Mouse (Mus musculus): ENCODE results near the gene Znhit6. TPM values are rescaled to one million over a fixed set of nuclear protein-coding genes. Genes with fewer than 3 reads are reported as not detected.

The Znhit6 gene
- polyA plus RNA-seq, 1 experiment: 2.5 TPM

DNA sequence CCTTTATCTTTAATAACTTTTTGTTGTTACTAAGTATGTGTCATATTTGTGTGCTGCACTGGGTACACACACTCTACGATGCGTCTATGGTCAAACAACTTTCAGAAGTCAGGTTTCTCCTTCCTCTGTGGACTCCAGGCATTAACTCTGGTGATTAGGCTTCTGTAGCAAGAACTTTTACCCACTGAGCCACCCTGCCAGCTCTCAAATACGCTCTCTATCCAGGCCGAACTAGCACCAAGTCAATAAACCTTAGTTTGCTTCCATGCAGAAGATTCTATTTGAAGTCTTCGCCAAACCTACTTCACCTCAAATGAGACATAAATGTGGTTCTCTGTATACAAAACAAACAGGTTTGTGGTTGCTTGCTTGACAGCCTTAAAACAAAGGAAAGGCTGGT is 16.3 kb upstream of the Znhit6 start:
- H3K4me3 ChIP-seq (ENCODE audit: control insufficient read depth, insufficient read depth, low read length): no peak overlapping the region
- 93% methylated on average over 5 of the region's 5 CpGs for WGBS
- no peaks in the 10 kb centered on the region for H3K4me1 ChIP-seq (replicated peaks; ENCODE audit: control insufficient read depth, insufficient read depth, low read length)
- TF ChIP-seq CTCF (IDR thresholded peaks at IDR 0.05; ENCODE audit: borderline replicate concordance, control insufficient read depth, extremely low read depth, insufficient read depth, low read length, poor library complexity) (no peak), POLR2A (IDR thresholded peaks at IDR 0.05; ENCODE audit: control insufficient read depth, extremely low read depth, insufficient read depth, low read length, poor library complexity) (no peak)
- H3K27ac ChIP-seq (ENCODE audit: control insufficient read depth, insufficient read depth, low read length): no peak overlapping the region
- DNase-seq: no peak
- H3K36me3 ChIP-seq (ENCODE audit: control insufficient read depth, insufficient read depth, low read length): no peaks in the 10 kb centered on the region
- H3K27me3 ChIP-seq (ENCODE audit: control insufficient read depth, insufficient read depth, low read length): no peaks in the 10 kb centered on the region

DNA sequence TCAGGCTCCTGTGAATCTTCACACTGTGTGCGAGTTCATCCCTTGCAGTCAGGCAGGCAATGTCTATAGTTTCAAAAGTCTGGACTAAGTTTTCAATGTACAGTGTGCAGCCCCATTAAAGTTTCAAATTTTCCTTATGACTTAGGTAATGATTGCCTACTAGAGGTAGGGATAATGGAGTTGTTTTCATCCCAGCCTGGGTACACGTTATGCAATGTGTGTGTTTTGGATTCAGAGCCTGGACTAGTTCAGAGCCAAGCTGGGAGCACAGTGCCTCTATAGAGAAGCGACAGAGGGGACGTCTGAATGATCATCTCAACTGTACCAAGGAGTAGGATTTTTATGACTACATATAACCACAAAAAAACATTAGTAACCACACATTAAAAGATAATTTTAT is 15.9 kb upstream of the Znhit6 start:
- TF ChIP-seq CTCF (IDR thresholded peaks at IDR 0.05; ENCODE audit: borderline replicate concordance, control insufficient read depth, extremely low read depth, insufficient read depth, low read length, poor library complexity) (no peak), POLR2A (IDR thresholded peaks at IDR 0.05; ENCODE audit: control insufficient read depth, extremely low read depth, insufficient read depth, low read length, poor library complexity) (no peak)
- WGBS: 86% methylated on average over 4 of the region's 4 CpGs
- no peak for DNase-seq
- H3K36me3 ChIP-seq (ENCODE audit: control insufficient read depth, insufficient read depth, low read length): no peaks in the 10 kb centered on the region
- H3K27ac ChIP-seq (ENCODE audit: control insufficient read depth, insufficient read depth, low read length): no peak overlapping the region
- H3K4me1 ChIP-seq (replicated peaks; ENCODE audit: control insufficient read depth, insufficient read depth, low read length): no peaks in the 10 kb centered on the region
- no peak overlapping the region for H3K4me3 ChIP-seq (ENCODE audit: control insufficient read depth, insufficient read depth, low read length)
- H3K27me3 ChIP-seq (ENCODE audit: control insufficient read depth, insufficient read depth, low read length): no peaks in the 10 kb centered on the region

GRCm38 (mm10) chr3:145574468-145574867 is 1.5 kb upstream of the Znhit6 start:
- 86% methylated on average over 3 of the region's 3 CpGs for WGBS
- no peak overlapping the region for H3K27ac ChIP-seq (ENCODE audit: control insufficient read depth, insufficient read depth, low read length)
- H3K27me3 ChIP-seq (ENCODE audit: control insufficient read depth, insufficient read depth, low read length): no peaks in the 10 kb centered on the region
- H3K4me1 ChIP-seq (replicated peaks; ENCODE audit: control insufficient read depth, insufficient read depth, low read length): peaks cover 8% of the 10 kb centered on the region
- no peak overlapping the region for H3K4me3 ChIP-seq (ENCODE audit: control insufficient read depth, insufficient read depth, low read length)
- H3K36me3 ChIP-seq (ENCODE audit: control insufficient read depth, insufficient read depth, low read length): no peaks in the 10 kb centered on the region
- no peak for DNase-seq
- TF ChIP-seq POLR2A (IDR thresholded peaks at IDR 0.05; ENCODE audit: control insufficient read depth, extremely low read depth, insufficient read depth, low read length, poor library complexity): no peak
- TF ChIP-seq CTCF (IDR thresholded peaks at IDR 0.05; ENCODE audit: borderline replicate concordance, control insufficient read depth, extremely low read depth, insufficient read depth, low read length, poor library complexity): no peak

DNA sequence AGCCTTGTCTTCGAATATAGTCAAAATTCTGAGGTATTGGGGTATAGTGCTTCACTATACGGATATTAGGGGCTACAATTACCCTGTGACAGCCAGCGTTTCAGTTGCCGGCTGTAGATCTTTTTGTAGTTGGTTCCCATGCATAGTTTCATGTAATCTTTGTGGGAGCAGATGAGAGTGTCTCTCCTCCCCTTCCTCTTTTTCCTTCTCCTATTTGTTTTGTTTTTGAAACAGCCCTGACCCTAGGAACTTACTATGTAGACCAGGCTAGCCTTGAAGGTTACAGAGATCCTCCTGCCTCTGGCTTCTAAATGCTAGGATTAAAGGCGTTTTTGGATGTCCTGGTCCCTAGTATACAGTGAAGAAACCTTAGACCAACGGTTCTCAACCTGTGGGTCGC is 665 bp upstream of the Znhit6 start:
- 86% methylated on average over 7 of the region's 7 CpGs for WGBS
- Histone ChIP-seq H3K4me1 (replicated peaks; ENCODE audit: control insufficient read depth, insufficient read depth, low read length) (peaks cover 8% of the 10 kb centered on the region), H3K4me3 (ENCODE audit: control insufficient read depth, insufficient read depth, low read length) (no peak overlapping the region), H3K27ac (ENCODE audit: control insufficient read depth, insufficient read depth, low read length) (no peak overlapping the region), H3K27me3 (ENCODE audit: control insufficient read depth, insufficient read depth, low read length) (no peaks in the 10 kb centered on the region), H3K36me3 (ENCODE audit: control insufficient read depth, insufficient read depth, low read length) (no peaks in the 10 kb centered on the region)
- DNase-seq: no peak
- TF ChIP-seq CTCF (IDR thresholded peaks at IDR 0.05; ENCODE audit: borderline replicate concordance, control insufficient read depth, extremely low read depth, insufficient read depth, low read length, poor library complexity) (no peak), POLR2A (IDR thresholded peaks at IDR 0.05; ENCODE audit: control insufficient read depth, extremely low read depth, insufficient read depth, low read length, poor library complexity) (no peak)

- H3K27me3 ChIP-seq (ENCODE audit: control insufficient read depth, insufficient read depth, low read length): no peaks in the 10 kb centered on the region
- H3K4me3 ChIP-seq (ENCODE audit: control insufficient read depth, insufficient read depth, low read length): peak overlapping the region; percentile 84
- no peak overlapping the region for H3K27ac ChIP-seq (ENCODE audit: control insufficient read depth, insufficient read depth, low read length)
- DNase-seq: no peak
- 3% methylated on average over 11 of the region's 11 CpGs for WGBS
- no peaks in the 10 kb centered on the region for H3K36me3 ChIP-seq (ENCODE audit: control insufficient read depth, insufficient read depth, low read length)
- TF ChIP-seq POLR2A (IDR thresholded peaks at IDR 0.05; ENCODE audit: control insufficient read depth, extremely low read depth, insufficient read depth, low read length, poor library complexity) (no peak), CTCF (IDR thresholded peaks at IDR 0.05; ENCODE audit: borderline replicate concordance, control insufficient read depth, extremely low read depth, insufficient read depth, low read length, poor library complexity) (no peak)
- peaks cover 8% of the 10 kb centered on the region for H3K4me1 ChIP-seq (replicated peaks; ENCODE audit: control insufficient read depth, insufficient read depth, low read length)
These were observed 447 bp downstream of the Znhit6 start for GRCm38 (mm10) chr3:145576482-145576822.

- no peak for DNase-seq
- H3K4me1 ChIP-seq (replicated peaks; ENCODE audit: control insufficient read depth, insufficient read depth, low read length): peaks cover 8% of the 10 kb centered on the region
- TF ChIP-seq POLR2A (IDR thresholded peaks at IDR 0.05; ENCODE audit: control insufficient read depth, extremely low read depth, insufficient read depth, low read length, poor library complexity) (no peak), CTCF (IDR thresholded peaks at IDR 0.05; ENCODE audit: borderline replicate concordance, control insufficient read depth, extremely low read depth, insufficient read depth, low read length, poor library complexity) (no peak)
- no peaks in the 10 kb centered on the region for H3K36me3 ChIP-seq (ENCODE audit: control insufficient read depth, insufficient read depth, low read length)
- H3K27ac ChIP-seq (ENCODE audit: control insufficient read depth, insufficient read depth, low read length): no peak overlapping the region
- peak overlapping the region; percentile 84 for H3K4me3 ChIP-seq (ENCODE audit: control insufficient read depth, insufficient read depth, low read length)
- WGBS: 47% methylated on average over 15 of the region's 15 CpGs
- H3K27me3 ChIP-seq (ENCODE audit: control insufficient read depth, insufficient read depth, low read length): no peaks in the 10 kb centered on the region
These were observed 871 bp downstream of the Znhit6 start for GRCm38 (mm10) chr3:145576876-145577275.

GRCm38 (mm10) chr3:145583043-145583442 is 7.0 kb downstream of the Znhit6 start:
- TF ChIP-seq POLR2A (IDR thresholded peaks at IDR 0.05; ENCODE audit: control insufficient read depth, extremely low read depth, insufficient read depth, low read length, poor library complexity): no peak
- no peak for TF ChIP-seq CTCF (IDR thresholded peaks at IDR 0.05; ENCODE audit: borderline replicate concordance, control insufficient read depth, extremely low read depth, insufficient read depth, low read length, poor library complexity)
- 0 out of 2 replicates have a peak, but pooled peaks cover 3% of the 10 kb centered on the region for H3K36me3 ChIP-seq (ENCODE audit: control insufficient read depth, insufficient read depth, low read length)
- H3K27me3 ChIP-seq (ENCODE audit: control insufficient read depth, insufficient read depth, low read length): no peaks in the 10 kb centered on the region
- WGBS: 89% methylated on average over 4 of the region's 4 CpGs
- no peak overlapping the region for H3K4me3 ChIP-seq (ENCODE audit: control insufficient read depth, insufficient read depth, low read length)
- no peaks in the 10 kb centered on the region for H3K4me1 ChIP-seq (replicated peaks; ENCODE audit: control insufficient read depth, insufficient read depth, low read length)
- H3K27ac ChIP-seq (ENCODE audit: control insufficient read depth, insufficient read depth, low read length): no peak overlapping the region
- DNase-seq: no peak
